Mouse (Mus musculus): ENCODE data around the gene Tagln3. TPM values are rescaled to one million over a fixed set of nuclear protein-coding genes. Genes with fewer than 3 reads are reported as not detected.

Tagln3 gene
- polyA plus RNA-seq, 1 experiment, result 0.42 TPM

DNA sequence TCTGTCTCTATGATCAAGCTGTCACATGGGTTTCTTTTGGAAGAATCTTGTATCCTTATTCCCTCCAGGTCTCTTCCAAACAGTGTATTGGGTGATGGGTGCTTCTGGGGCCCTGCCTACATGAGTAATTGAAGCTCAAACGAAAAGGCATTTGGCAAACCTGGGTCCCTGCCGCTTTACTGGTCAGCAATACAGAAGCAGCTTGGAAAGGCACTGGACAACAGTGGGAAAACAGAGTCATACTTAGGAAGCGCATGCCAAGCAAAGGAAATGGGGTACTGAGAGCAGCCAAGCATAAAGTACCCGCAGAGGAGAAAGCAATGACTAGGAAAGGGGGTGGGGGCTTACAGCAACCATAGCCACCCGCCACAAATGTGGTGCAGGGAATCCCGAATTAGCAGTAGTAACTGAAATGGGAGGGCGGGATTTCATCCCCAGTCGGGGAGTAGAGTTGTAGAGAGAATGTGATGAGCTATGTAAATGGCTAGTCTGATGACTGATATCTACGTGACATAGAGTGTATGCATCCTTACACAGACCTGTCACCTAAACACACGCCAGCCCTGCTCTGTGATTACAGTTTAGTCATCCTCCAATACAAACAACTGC is 4.3 kb downstream of the Tagln3 start:
- DNase-seq (ENCODE audit: low read depth), result no peak

GRCm38 (mm10) chr16:45718296-45718695 is 6.1 kb downstream of the Tagln3 start:
- no peak for DNase-seq (ENCODE audit: low read depth)

DNA sequence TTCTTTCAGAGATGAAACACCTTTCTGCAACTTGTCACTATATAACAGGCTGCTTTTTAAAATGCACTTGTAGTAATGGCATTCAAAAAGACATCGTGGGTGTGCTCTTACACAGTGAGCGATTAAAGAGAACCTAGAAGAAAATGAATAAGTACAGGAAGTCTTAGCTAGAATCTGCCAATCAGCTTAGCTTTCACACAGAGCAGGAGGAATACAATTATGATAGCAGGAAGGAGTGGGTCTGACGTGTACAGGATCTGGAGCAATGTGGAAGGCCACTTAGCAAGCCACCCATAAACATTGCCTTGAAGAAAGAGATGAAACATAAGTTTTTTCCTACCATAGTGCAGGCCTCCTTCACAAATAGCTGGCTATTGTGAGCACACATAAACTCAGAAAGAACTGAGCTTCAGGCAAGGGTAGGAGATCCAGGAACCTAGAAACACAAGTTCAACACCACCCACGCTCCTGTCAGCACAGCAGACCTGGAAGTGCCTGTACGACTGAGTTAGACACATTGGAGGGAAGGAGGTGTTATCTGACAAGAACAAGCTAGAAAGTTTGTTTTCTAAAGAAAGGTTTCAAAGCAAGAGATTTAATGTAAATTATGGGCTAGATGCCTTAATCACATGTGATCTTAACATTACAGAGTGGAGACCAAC is 9.8 kb downstream of the Tagln3 start:
- DNase-seq (ENCODE audit: low read depth), result no peak

DNA sequence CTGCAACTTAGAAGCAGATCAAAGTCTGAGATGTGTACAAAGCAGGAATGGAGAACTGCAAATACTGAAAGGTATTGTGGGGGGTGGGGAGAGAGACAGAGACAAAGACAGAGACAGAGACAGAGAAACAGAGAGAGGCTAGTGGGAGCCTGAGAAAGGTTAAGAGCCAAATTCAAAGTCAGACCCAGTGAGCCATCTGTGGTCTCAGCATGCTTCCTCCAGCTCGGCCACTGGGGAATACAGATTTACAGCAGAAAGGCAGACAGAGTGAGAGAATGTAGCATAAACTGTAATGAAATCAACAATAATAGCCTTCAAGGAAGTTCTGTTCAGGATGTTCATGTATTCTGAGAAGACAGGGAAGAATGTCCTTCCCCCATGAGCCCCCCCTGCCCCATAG is 10.5 kb downstream of the Tagln3 start:
- DNase-seq (ENCODE audit: low read depth), result no peak

- no peak for DNase-seq (ENCODE audit: low read depth)
Observed at GRCm38 (mm10) chr16:45713261-45713660, 11.1 kb downstream of the Tagln3 start.

DNA sequence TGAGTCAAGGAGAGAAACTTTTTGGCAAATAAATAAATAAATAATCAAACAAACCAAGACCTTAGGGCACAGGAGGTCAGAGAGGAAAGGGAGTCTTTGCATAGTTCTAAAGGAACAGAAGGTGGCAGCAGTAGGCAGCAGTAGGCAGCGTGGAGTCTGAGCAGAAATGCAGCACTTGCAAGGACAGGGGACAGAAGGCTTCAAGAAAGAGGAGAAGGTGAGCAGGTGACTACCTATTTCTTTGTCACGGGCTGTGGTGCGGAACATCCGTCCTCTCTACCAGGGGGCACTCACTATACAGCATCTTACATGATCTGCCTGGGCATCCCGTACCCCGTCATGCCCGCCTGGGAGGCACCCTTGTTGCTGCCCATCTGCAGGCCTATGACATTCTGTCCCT is 13.1 kb downstream of the Tagln3 start:
- no peak for DNase-seq (ENCODE audit: low read depth)

DNA sequence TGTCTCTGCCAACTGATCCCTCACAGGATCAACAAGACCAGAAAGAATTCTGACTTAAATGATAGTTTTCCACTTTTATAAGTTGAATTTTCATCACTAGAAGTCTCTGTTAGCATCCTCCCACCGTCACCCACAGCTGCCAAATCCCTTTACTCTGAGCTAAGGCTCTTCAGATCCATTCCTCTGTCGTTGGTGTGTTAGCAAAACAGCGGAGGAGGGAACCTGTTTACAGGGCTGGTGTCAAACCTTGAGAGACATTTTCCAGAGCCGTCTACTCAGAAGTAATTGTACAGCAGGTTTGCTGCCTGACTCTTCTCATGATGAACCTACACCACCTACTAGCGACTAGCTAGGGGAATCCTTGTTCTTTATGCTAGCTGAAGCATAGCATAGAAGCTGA is 25.1 kb downstream of the Tagln3 start:
- DNase-seq (ENCODE audit: low read depth), result no peak

DNA sequence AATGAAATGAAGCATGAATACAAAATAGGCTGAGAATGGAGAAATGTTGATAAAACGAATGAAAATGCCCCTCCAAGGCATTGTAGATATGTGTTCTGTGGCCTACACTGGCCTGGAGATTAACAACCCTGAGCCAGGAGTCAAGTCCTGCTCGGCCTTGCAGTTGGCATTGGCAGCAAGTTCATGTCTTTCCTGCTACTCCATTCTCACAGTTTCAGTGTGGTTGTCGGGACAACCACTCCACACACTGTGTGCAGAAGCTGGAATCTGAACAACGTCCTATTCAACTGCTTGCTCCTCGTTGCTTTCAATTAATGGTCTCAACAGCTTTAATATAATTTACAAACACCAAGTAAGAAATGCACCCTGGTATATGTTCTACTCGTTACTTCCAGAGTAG is 26.4 kb downstream of the Tagln3 start:
- no peak for DNase-seq (ENCODE audit: low read depth)

DNA sequence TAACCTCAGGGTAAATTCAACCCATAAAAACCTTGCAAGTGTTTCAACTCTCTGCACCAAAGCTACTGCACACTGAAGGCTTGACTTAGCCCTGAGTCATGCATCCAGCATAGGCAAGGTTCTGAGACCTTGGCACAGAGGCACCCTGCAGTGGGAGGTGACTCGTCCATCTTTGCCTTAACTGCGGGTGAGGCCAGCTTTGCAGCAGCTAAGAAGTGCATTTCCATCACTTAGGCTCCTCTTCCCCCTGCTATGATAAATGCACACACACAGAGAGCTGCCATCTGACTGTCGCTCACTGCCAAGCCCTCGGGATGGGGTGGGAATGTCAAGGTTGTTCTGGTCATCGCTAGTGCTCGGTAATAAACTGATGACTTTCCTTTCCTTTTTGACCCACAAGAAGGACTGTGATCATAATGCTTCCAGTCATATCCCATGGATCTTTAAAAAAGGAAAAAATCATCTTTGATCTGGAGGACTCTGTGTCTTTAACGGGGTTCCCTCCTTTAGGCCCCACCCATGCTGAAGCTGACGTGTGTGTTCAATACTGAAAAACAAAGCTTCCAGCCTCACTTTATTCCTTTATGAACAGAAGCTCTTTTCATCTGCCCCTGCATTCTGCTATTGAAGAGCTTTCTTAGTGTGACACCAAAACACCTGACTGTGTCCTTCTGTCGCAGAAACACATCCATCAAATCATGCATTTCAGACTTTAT is 28.8 kb downstream of the Tagln3 start:
- no peak for DNase-seq (ENCODE audit: low read depth)

DNA sequence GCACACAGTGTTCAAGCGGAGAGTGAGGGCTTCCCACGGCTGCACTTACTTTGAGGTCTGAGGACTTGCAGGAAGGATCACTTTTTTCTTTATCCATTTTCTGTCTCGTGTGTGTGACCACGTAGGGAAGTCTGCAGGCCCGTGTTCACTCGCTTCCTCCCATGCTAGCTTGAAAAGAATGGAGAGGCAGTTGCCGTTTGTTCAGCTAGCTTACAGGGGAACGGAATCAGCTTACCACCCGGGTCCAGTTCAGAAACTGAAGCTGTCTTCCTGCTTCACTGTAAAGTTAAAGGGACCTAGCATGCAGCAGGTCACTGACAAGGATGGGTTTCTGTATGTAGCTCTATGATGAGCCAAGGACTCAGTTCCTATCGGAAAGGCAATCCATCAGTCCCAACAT is 30.9 kb downstream of the Tagln3 start, which contains the start of gene Tmprss7:
Gene Tmprss7 (minus strand): TSS at position 101 of the 400 bp plus-strand sequence.
- no peak for DNase-seq (ENCODE audit: low read depth)

GRCm38 (mm10) chr16:45692851-45693250 is 31.6 kb downstream of the Tagln3 start:
- no peak for DNase-seq (ENCODE audit: low read depth)

DNA sequence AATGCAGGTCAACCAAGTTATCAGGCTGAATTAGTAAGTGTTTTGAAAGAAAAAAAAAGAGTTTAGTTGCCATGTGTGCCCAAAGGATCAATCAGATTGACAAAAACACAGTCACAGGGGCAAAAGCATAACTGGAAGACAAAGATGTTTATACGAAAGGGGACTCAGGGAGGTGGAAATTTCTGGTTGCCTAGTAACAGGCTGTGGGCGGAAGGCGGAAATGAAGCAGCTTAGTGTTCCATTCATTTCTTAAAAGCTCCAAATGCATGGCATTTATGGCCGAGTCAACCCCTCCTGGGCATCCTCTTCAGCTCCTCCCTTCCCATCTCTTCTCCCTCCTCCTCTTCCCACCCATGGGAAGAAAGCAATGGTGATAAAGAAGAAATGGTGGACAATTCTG is 34.2 kb downstream of the Tagln3 start:
- no peak for DNase-seq (ENCODE audit: low read depth)

DNA sequence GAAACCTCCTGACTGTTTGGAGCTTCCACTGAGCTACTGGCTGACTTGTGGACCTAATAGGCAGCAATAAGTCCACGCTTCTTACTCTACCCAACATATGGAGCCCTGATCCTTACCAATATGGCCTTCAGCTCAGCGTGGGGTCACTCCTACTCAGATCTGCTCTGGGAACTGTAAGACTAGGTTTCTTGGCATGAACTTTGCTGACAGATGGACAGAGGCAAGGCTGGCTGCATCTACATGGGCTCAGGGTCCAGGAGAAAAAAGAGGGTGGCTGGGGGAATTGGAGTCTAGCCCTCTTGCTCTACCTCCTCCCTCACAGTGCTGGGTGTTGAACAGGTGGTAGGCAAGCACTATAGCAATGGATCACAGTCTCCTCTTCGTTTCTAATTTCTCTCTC is 37.6 kb downstream of the Tagln3 start:
- no peak for DNase-seq (ENCODE audit: low read depth)

- no peak for DNase-seq (ENCODE audit: low read depth)
Observed at GRCm38 (mm10) chr16:45685295-45685694, 39.1 kb downstream of the Tagln3 start.

DNA sequence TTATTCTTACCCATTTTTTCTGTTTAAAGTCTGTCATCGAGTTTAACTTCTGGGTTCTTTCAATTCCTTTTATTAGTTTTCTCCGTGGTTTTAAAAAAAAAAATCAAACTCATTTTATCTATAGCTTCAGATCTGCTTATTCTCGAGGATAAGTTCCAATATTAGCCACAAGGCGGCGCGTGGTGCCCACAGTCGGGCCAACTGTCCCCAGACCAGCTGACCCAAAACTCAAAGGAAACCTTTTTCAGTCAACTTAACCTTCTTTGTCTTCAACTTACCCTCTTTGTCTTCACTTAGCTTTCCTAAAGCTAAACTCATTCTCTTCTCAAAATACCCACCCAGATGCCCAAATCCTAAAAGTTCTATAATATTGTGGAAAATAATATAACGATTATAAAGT is 39.6 kb downstream of the Tagln3 start:
- DNase-seq (ENCODE audit: low read depth), result no peak

DNA sequence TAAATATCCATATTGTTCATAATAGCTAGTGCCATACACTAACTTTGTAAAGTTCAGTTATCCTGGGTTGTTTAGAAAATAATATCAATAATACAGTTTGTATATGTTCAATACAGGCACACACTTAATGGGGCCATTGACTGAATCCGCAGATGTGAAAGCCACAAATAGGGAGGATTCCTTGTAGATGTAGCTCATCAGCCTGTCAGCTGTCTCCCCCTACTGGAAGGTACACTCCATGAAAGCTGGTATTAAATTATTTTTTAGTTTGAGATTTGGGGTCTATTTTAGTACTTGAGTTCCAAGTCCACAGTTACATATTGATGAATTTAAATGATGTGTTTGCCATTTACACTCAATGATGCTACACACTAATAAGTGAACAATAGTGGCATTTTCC is 47.9 kb downstream of the Tagln3 start:
- no peak for DNase-seq (ENCODE audit: low read depth)

DNA sequence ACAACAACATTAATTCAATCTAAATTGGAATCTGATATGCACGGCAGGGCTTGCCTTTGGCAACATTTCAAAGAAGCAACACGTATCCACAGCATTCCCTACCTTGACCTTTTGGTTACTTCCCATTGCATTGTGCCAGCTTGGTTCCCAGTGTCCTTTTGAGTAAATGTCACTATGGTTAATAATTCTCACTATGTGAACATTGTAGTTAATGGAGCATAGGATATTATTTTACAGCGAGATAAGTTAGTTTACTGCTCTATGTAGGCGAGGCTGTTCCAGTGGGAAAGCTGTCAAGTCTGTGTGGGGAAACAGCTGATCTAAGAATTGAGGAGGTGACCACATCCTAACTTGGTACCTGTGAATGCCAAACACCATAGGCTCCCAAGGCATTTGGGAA is 54.4 kb downstream of the Tagln3 start:
- DNase-seq (ENCODE audit: low read depth), result no peak

DNA sequence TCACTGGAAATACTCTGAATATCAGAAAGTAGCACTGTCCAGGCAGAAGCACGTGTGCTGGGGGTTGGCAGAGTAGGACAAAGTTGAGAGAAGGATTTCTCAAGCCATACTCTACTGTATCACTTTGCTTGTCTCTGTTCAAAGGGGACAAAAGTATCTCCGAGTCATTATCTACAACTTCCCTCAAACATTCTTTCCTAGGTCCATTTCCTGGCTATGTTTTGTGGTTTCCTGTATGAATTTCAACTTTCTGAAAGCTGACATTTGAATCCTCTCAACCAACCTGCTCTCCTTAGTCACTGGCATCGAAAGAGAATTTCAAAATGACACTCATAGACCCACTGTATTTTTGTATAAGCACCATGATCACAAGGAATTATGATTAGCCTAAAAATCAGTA is 56.2 kb downstream of the Tagln3 start:
- no peak for DNase-seq (ENCODE audit: low read depth)

DNA sequence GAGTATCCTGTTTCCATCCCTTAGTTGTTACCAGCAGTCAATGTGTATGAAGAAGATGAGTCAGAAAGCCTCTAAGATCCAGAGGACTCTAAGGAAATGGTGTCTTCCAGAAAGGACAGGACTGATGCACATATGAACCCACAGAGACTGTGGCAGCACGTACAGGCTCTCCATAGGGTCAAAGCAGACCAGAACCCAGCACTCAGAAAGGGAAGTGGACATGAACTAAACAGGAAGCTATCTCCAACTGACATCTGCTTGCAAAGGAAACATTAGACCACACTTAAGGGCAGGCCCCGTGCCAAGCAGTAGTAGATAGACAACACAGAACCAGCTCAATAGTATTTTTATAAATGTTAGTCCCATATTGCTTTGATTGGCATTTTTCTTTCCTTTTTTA is 58.3 kb downstream of the Tagln3 start:
- DNase-seq (ENCODE audit: low read depth), result no peak

DNA sequence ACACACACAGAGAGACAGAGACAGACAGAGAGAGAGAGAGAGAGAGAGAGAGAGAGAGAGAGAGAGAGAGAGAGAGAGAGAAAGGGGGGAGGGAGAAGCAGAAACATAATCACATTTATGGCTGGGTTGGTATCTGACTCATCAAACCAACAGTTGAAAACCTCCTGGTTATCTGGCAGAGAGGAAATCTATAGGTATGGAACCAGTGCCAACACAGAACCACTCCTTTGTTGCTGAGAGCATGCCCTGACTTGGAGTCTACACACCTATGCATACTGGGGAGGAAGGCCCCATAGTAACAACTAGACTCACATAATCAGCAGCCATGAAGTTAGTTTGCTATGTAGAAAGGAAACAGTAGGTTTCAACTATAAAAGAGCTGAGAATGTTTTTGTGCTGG is 62.0 kb downstream of the Tagln3 start:
- no peak for DNase-seq (ENCODE audit: low read depth)

Measured in gonadal fat pad, adult 2 months (tissue).